Mouse (Mus musculus) NIH3T3 (cell line): ENCODE results near the gene Srd5a3.
"Not testable (repeated sequence)": the region's sequence is repeated elsewhere in the genome, so short reads cannot be mapped to it uniquely, and the experiment has no call there.

Source experiments
- DNase-seq: peaks from one replicate; pipeline ENCODE4 v3.0.0-alpha.2; 2012; ENCODE audit warnings: low read depth

Srd5a3 gene

GRCm38 (mm10) chr5:76139808-76140729 is at the start of gene Srd5a3:
Gene Srd5a3 (plus strand): TSS chr5:76140271.
- DNase-seq = peak; percentile 97

- DNase-seq = not testable (repeated sequence)
Observed at GRCm38 (mm10) chr5:76103809-76104208, 36.3 kb upstream of the Srd5a3 start.

DNA sequence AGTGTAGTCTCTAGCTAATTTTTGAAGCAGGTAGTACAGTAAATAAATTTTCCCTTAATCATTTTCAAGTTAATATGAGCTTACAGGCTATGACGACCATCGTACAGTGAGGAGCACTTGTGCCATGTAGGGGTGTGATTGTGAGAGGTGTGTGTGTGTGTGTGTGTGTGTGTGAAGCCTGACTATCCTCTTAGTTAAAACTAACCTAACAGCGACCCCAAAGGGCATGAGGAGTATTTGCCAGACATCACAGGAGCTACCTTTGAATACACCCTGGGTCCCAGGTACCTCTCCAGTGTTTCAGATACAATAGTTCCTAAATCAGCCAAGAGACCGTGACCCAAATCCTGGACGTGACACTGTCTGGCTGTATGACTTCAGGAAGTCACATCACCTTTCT is 32.8 kb upstream of the Srd5a3 start:
- DNase-seq = no peak

DNA sequence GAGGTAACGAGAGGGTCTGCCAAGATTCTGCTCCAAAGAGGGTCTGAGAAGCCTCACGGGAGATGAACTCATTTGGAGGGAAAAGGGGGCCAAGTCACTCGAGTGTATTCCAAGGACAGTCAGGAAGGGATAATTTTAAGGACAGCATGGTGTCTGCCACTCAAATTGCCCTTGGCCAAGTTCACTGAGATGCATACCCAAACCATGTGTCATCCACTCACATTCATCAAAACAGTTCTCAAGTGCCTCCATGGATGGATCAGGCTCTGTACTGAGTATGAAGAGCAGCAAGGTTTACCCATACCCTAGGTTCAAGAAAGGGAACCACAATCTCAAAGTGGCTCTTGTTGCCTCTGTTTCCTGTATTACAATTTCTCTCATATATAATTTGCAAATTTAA is 31.6 kb upstream of the Srd5a3 start:
- peak; percentile 41 for DNase-seq

DNA sequence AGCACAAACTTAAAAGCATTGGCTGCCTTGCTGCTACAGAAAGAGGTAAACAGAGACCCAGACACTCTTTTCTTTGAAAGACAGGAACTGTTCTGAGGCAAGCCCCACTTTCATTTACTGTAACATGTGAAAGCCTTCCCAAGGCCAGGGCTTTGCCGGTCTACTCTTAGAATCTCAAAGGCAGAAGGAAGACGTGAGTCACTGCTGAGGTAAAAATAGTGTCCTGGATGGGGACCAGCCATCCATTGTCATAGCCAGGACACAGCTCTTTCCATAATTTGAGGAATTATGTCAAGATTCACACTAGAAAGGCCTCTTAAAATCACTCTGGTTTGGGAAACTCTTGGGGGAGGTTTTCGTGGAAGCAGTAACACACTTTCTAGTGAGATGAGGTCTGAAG is 28.9 kb upstream of the Srd5a3 start:
- no peak for DNase-seq

DNA sequence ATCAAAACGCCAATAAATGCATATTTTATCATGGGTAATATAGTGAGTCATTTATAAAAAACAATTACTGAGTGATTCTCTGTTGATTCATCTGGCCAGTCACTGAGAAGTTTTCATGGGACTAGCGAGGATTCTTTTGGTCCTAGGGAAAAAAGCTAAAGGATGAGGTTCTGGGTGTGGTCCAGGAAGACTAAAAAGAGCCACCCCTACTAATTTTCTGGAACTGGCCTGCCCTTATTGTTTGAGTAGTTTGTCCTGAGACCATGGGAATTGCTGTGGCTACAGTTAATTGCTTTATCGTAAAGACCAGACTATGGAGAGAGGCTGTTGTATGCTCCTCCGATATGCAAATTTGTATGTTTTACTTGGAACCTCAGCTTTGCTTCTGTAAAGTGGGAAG is 28.1 kb upstream of the Srd5a3 start:
- no peak for DNase-seq

GRCm38 (mm10) chr5:76115436-76116041 is 24.5 kb upstream of the Srd5a3 start:
- DNase-seq = no peak

DNA sequence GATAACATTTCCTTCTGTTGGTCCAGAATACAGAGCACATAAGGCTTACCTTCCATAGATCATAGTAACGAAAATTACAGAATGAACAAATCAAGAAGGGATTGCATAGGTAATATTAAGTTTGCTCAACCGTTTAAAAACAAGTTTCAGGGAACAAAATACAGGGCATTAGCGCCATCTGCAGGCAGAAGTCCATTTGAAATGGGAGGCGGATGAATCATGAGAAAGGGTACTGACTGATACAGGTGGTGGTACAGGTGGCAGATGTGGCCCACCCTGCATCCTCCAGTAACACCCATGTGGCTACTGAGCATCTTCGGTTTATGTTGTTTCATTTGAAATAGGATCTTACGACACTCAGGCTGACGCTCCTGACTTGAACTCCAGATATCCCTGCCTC is 21.6 kb upstream of the Srd5a3 start:
- peak; percentile 84 for DNase-seq

- DNase-seq = no peak
Observed at GRCm38 (mm10) chr5:76120634-76121033, 19.4 kb upstream of the Srd5a3 start.

GRCm38 (mm10) chr5:76127584-76128316 is 12.3 kb upstream of the Srd5a3 start:
- no peak for DNase-seq

GRCm38 (mm10) chr5:76130292-76130691 is 9.8 kb upstream of the Srd5a3 start:
- DNase-seq = peak; percentile 14

GRCm38 (mm10) chr5:76131990-76132389 is 8.1 kb upstream of the Srd5a3 start:
- DNase-seq = no peak

DNA sequence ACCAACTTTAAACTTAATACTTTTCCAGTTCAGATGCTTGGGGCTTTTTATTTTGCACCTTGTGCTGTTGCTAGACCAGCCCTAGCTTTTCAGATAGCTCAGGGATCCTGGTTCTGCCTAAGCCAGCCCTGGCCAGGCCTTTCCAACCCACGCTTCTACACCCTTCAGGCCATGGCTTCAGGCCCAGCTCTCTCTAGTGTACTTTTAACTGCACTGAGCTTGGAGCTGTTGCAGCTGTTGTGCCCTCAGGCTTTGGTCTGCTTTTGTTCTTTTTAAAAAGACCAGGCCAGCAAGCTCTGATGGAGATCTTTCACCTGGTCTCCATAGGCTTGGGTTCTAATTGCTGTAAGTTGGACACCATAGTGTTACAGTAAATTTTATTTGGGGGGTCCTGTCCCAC is 4.4 kb upstream of the Srd5a3 start:
- peak; percentile 34 for DNase-seq

GRCm38 (mm10) chr5:76136271-76136670 is 3.8 kb upstream of the Srd5a3 start:
- DNase-seq = no peak

DNA sequence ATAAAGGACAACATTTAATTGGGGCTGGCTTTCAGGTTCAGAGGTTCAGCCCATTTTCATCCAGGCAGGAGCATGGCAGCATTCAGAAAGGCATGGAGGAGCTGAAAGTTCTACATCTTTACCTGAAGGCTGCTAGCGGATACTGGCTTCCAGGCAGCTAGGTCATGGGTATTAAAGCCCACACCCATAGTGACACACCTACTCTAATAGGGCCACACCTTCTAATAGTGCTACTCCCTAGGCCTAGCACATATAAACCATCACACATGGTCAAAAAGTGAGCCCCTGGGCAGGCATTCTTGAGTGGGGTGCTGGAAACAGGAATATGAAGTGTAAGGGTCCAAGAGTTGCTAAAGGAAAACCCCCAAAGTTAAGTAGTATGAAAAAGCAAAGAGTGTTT is 2.5 kb upstream of the Srd5a3 start:
- no peak for DNase-seq

DNA sequence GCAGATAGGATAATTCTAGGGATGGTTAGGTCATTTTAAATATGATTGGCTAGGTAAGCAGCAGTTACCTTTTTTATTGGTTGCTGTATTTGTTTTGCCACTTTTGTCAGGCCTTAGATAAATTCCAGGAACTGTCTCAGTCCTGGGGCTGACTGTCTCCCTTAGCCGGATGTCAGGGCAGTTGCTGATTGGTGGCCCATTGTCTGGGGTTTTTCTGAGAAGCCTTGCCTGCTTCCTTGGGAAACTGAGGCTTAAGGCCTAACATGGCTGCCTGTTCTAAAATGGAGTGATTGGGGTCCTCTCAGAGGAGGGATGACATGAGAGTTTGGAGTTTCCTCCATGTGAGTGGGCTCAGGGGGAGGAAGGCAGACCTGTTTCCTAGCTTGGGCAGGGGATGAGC is 2.0 kb upstream of the Srd5a3 start:
- DNase-seq = no peak

DNA sequence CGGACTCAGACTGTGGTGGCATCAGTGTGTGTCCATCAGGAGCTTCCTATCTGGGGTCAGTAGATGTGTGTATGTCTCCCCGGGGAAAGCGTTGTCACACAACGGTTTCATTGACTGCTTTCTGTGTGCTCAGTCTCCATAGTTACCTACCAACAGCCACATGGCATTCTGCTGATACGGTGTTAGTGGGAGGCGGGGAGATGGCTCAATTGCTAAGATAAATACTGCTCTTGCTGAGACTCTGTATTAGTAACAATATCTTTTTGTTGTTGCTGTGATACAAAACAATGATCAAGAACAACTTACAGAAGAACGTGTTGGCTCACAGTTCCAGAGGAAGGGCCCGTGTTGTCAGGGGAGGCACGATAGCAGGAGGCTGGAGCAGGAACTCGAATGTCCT is 1.6 kb upstream of the Srd5a3 start:
- DNase-seq = no peak

DNA sequence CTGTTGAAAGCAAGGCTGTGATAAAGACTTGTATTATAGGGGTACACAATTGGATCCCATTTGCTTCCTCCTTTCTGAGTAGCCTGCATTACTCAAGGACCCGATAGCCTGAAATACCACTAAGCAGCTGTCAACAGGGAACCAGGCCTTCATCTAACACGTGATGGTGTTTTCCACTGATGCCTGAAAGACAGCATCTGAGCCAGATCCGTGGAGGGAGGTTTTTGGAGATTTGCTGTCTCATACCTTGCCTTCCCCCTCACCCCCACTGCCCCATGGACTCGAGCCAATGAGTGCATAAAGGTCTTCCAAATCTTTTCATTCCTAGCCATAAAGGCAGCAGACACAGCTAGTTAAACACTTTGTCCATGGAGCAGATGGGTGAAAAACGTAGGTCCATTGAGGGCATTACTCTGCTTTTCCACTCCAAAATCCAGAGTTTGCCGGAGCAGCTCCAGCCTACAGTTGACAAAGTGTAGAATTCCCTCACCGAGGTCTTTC is 850 bp upstream of the Srd5a3 start:
- peak; percentile 8 for DNase-seq

DNA sequence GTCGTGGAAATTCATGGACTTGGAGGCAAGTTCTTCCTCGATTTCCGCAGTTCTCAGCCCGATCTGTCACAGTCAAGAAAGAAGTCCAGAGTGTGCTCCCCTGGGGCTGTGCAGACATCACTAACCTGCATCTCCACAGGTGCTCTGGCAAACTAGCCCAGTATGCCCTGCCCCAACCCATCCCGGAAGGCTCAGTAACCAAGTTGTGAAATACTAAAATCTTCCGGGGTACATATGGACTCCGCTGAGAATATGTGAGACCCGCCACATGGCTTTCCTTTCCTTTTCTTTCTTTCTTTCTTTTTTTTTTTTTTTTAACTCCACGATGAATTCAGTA is 627 bp downstream of the Srd5a3 start:
- DNase-seq = no peak

DNA sequence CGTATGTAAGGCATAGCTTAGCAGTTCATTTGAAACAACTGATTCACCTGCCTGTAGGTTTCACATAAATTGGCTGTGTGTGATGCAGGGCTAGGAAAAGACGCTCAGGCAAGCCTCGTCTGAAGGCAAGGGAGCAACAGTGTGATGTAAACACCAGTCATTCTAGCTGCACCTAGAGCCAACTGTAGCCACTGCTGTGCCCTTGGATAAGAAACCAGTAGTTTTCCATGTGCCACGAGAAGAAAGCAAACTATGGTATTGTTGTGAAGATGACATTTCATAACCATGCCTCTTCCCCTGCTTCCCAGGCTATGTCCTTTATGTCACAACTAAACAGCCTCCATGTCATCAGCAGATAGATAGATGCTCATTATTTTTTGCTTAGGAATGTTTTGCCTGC is 3.3 kb downstream of the Srd5a3 start:
- no peak for DNase-seq

DNA sequence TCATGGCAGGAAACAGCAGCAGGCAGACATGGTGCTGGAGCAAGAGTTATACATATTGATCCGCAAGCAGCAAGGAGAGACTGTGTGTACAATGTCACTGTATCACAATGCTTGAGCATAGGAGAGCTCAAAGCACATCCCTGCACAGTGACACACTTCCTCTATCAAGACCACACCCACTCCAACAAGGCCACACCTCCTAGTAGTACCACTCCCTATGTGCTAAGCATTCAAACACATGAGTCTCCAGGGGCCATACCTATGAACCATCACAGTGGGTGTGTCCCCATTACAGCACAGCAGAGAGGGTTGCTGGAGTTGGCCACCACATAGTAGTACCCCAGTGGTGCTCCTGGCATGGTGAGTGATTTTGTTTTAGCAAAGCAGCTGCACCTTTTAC is 6.3 kb downstream of the Srd5a3 start:
- no peak for DNase-seq

GRCm38 (mm10) chr5:76149436-76149835 is 9.4 kb downstream of the Srd5a3 start:
- no peak for DNase-seq

DNA sequence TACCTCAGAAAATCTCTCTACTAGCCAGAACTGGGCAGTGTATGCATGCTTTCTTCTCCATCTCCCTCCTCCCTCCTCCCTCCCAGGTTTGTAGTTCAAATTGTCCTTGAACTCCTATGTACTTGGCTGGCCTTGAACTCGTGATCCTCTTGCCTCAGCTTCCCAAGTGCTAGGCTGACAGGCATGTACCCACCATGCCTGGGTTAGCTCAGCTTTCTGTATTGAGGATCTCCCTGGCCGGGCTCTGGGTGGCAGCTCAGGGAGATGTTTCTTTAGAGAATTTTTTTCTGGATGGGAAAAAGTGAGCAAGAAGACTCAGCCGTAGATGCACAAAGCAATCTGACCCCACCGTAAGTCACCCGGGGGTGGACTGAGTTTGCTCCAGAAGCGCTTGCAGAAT is 12.9 kb downstream of the Srd5a3 start:
- no peak for DNase-seq
